Mouse (Mus musculus): ENCODE results near the gene Arl14.

DNA sequence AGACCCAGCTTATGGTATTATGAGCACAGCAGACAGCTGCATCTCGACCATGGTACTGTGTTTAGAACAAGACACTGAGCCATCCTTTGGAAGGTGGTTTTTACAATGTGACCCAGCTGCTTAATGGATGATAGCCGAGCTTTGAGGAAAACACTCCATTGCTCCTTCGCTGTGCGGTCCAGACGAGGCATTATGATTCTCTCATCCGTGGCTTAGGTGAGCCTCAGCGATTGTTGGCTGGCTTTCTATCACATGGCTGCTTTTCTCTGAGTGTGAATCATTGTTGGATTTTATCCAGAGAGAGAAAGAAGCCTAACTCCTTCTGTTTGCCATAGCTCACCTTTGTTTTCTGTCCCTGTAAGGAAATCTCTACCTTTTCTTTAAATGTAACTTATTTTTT is 32.5 kb downstream of the Arl14 start:
- TF ChIP-seq CTCF (IDR thresholded peaks at IDR 0.05; ENCODE audit: control insufficient read depth, insufficient read depth, low read length) = no peak
- no peak for TF ChIP-seq POLR2A (IDR thresholded peaks at IDR 0.05; ENCODE audit: borderline replicate concordance, control insufficient read depth, low read depth, low read length)

All from bone marrow, adult 2 months (tissue).